Mouse (Mus musculus) layer of hippocampus, adult 9-10 months (tissue): ENCODE results near the gene Ghrhr.

Experiments
- DNase-seq: peaks from one replicate; pipeline ENCODE4 v3.0.0; 2022; ENCODE audit warnings: low spot score

The Ghrhr gene

DNA sequence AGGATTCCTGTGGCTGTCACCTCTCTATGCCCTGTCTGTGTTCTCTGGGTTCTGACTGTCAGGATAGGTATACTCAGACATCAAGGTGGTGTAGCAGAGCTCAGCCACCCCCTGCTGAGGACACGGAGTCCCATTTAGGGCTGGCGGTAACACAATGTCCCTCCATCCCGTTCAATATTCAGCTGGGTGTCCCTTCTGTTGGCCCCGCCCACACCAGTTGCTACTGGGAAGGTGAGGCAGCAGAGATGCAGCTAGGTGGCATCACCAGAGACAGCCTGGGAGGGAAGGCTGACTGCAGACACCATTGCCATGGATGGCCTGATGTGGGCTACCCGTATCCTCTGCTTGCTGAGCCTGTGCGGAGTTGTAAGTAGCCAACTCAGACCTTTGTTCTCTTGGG is at the start of gene Ghrhr:
Gene Ghrhr, plus strand, starts transcription at position 220 of the 400 bp plus-strand sequence.
- no peak for DNase-seq

DNA sequence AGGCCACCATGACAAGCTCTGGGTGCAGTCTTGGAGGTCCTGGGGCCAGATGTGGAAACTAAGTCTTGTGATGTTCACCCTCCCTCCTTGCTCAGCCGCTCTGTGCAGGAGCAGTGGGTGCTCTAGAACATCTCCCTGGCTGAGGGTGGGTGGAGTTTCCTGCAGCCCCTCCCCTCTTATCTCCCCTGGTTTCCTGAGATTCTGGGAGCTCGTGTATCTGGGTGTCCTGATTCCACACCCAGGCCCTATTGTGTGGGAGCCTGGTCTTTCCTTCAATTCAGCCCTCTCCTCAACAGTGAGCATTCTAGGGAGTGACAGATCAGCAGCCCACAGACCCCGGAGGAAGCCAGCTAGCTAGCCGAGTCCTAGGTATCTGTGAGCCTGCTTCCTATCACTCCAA is 49.8 kb upstream of the Ghrhr start:
- DNase-seq, result no peak

DNA sequence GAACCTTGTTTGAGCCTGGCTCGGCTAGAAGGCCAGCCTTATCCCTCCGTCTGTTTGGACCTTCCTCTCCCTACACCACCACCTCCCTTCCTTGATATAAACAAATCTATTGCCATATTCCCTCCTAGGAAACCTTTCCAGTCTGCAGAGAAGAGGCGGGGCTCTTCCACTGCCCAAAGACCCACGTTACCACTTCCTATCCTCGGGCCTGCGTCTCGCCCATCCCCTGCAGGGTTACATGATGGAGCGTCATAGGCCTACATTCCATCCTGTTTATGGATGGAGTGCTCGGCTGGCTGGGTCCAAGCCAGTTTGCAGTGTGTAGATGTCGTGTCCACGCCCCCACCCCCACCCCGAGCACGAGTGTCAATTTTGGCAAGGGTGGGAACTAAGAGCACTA is 48.8 kb upstream of the Ghrhr start:
- no peak for DNase-seq

DNA sequence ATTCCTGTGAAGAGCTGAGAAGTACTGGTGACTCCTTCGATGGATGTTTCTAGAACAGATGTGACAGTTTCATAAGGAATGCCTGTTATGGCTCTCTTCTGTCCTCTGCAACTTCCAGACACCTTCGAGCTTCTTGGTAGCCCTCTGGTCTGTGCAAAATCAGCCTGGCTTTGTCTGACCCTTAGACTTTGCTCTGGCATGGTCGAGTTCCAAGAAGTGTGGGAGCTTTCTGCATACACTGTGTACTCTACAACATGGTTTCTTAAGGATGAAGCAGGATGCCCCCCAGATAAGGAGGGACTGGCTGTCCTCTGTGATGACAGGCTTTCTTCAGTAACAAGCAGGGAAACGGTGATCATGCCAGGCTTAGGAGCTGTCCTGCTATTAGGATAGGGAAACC is 47.9 kb upstream of the Ghrhr start:
- DNase-seq, result no peak

DNA sequence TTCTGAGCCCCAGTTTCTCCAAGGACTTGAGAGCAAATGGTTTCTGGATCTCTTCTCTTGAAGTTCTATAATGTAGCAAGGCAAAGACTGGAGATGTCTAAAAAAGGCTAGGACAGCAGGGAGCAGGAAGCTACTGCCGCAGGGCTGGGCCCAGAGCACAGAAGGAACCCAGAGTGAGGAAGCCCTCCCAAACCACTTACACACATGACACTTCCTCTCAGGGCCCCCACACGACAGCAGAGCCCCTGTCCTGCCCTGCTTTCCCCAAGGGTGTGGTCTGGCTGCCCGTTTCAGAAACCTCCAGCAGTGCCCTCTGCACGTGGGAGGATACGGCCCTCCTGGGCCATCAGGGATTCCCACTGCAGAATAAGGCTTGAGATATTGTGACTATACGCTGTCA is 44.8 kb upstream of the Ghrhr start:
- no peak for DNase-seq

DNA sequence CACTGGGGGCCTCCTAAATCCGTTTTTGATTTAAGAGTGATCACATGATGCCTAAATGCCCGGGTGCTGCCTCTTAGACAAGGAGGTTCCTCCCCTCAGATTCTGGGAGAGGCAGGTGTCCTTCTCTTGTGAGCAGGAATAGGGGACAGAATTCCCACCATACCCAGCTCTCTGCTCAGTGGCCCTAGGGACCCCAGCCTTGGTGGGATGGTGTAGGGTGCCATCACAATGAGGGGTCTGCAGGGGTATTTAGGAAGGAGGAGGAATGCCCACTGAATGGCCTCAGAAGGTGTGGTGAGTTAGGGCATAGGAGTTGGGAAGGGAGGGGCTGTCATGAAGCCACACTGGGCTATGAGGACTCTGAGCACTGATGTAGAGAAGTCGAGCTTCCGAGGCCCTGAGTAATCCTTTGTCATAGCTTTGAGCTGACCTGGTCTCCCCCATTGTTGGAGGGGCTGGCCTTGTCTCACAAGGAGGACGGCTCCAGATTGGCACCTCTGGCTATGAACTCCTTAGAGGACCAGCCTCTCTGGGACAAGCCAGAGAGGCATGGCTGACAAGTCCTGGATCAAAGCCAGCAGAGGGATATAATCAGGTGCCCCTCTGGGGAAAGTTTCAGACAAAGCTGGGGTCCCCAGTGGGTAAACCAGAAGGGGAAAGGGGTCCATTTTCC is 43.9 kb upstream of the Ghrhr start:
- DNase-seq, result no peak

DNA sequence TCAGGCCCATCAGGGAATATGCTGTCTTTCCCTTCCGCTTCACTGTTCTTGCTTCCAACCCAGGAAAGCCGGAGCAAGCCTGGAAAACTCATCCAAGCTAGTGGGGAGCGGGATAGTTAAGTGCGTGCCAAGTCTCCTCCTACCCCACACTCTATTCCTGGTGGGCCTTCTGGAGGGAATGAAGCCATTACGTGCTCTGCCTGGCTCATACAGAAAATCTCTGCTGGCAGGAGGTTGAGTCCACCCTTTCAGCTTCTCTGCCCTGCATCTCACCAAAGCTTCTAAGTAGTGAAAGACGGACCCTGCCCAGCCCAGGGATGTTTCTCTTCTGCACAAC is 43.4 kb upstream of the Ghrhr start:
- no peak for DNase-seq

DNA sequence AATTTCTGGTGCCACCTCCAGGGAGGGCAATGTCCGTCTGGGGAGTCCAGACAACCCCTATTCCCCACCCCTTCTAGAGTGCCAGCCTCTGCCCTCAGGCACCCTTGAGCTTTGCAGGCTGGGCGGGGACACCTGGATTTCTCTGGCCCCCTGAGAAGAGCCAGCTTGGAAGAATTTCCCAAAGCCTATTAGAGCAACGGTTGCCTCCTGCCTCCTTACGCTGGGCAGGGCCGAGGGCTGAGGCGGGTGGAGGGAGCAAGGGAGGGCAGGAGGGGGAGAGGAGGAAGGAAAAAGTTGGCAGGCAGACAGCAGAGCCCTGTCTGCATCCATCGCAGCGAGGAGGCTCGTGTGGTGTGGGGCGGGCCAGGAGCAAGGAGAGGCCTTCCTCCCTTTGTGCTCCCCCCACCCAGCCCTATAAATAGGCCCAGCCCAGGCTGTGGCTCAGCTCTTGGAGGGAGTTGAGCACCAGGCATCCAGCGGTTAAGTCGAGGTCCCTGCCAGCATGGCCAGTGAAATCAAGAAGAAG is 40.0 kb upstream of the Ghrhr start, which contains the start of gene Aqp1:
Gene Aqp1, plus strand, starts transcription at position 444 of the 526 bp plus-strand sequence.
- DNase-seq, result no peak

DNA sequence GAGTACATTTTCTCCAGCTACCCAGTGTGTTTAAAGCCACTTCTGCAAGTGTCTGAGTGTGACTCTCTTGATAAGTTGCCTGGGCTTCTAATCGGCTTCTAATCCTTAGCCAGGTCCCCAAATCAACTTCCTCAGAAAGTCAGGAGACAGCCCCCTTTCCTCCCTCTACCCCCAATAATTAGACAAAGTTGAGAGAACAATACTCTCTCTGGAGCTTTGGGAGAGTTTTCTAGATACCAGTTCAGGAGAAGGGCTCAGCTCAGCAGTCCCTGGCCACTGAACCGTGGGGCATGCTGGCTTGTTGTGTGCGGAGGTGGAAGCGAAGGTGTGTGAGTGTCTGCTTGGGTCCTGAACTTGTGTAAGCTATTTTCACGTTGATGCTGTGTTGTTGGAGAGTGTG is 38.9 kb upstream of the Ghrhr start:
- DNase-seq, result no peak

DNA sequence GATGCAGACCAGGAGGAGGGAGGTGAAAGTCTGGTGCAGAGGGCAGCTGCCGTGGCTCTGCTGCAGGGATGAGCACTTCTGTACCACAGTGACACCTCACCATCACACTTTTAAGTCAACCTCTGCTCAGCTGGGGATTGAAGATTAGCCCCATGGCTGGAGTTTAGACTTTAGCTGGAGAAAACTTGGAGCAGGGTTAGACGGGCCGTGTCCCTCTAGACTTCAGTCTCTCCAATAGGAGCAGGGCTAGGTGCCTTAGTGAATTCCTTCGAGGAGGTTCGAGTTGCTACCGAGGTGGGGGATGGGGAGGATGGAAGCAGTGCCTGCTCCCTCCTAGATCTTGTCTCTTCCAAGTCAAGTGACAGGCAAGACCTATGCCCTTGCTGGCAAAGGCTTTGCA is 38.0 kb upstream of the Ghrhr start:
- DNase-seq, result no peak

DNA sequence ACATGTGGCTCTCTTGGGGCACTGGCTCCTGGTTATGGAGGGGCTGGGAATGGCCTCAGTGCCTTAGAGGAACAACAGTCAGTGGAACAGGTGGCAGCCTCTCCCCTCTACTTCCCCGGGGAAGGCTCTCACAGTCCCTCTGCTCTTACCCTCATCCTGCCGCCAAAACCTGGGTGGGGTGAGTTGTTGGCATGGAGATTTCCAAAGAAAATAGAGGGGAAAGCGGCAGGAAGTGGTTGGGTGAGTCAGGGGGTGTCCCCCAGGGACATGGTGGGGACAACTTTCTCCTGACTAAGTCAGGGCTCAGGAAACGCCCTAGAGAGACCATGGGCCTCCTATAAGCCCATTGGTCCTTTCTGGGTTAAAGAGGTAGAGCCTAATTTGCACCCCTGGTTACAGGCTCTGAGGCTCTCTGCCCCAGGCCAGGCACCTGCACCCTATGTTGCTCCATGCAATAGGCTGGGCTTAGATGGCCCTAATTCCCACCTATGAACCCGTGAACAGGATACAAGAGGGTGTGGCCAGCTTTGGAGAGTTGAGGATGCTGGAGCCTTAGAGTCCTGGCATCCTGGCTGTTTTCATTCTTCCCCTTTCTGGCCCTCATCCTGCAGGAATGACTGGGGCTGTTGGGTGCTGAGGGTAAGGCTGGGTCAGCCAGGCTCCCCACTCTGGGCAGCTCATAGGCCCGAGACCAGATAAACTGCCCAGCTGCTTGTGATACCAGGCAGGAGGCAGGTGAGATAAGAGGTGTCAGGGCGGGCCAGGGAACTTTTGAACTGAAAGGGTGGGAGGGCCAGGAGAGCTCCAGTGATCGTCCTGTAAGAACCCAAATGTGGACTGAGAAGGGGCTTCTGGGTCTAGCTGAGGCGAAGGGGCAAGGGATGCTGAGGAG is 36.9 kb upstream of the Ghrhr start:
- DNase-seq, result no peak

DNA sequence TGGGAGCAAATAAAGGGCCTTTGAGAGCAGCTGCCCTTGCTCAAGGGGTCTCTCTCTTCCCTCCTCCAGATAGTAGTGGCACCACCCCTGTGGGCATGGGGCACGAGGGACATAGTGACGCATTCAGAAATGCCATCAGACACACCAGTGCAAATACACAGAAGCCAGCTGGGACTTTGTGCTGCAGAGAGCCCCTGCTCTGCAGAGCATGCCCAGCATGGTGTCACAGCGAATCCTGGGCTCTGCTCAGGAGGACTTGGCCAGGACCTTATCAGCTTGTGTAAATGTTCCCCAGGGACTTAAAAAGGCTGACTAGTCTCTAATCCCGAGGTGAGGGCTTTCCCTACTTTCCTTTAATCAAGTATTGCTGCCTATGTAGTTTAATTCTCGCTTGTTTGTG is 34.4 kb upstream of the Ghrhr start:
- DNase-seq, result no peak

DNA sequence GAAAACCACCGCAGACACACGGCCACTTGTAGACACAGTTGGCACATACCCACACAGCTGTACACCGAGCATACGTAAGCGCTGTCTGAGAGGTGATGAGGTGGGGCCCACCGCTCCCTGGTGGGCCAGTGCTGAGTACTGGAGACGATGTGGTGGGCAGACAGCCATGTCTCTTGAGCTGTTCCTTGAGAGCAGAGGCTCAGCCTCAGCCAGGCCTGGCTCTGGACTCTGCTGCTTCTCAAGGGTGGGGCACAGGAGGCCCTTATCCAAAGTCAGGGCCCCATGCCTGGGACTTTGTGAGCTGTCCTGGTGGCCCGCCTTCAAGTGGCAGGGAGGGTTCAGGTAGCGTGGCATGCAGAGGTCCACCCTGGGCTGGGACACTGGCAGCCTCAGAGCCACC is 33.8 kb upstream of the Ghrhr start:
- DNase-seq, result no peak

DNA sequence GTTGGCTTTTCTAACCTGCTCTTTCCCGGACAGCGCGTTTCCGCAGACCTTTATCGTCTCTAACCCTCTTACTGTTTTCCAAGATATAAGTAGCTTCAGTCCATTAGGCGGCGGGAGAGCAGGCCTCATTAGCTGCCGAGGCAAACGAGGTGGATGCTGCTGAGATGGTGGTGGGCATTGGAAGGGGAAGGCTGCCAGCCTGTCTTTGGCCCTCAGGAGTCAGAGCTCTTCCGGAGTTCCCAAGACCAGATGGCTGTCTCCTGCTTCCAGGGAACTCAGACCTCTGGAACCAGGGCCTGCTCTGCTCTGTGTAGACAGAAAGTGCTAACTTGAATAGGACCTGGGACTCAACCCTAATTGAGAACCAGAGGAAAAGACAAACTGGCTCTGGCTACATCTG is 32.6 kb upstream of the Ghrhr start:
- no peak for DNase-seq

DNA sequence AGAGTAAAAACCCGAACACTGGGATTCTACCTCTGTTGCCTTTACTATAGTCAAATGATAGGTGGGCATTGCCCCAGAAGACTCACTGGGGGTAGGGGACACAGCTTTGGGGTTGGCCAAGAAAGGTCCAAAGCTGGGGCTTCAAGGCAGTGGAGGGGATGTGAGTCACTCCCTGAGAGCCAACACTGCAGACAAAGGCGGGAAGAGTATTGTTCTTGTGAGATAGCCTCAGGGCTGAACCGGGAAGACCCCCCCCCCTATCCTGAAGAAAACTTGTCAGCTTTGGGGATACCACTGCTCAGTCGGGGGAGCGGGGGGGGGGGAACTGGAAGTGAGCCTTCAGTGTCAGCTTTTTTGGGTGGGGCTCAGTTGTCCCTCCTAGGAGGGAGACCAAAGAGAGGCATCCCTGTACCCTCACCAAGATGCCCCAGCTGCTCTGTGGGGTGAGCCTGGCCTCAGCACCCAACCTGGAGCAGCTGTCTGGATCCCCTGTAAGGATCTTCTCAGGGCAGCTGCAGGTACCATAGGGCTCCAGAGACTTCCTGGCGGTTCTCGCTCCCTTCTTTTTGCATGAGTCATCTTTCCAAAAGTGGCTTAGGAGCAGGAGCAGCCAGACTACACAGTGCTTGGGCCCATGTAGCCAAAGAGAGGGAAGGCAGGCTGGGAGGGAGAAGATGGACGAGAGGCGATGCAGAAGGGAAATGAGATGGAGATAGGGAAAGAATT is 31.6 kb upstream of the Ghrhr start:
- DNase-seq, result no peak

DNA sequence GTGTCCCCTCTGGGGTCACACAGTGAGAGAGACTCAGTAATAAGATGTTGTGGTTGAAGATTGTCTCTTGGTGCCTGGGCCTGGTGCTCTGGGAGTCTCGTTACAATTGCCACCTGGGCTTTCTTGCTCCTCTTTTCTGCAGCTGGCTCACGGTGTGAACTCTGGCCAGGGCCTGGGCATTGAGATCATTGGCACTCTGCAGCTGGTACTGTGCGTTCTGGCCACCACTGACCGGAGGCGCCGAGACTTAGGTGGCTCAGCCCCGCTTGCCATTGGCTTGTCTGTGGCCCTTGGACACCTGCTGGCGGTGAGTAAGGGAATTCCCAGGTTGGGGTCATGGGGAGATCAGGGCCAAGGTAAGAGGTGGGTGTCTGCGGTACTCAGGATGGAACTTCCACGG is 30.8 kb upstream of the Ghrhr start:
- no peak for DNase-seq

DNA sequence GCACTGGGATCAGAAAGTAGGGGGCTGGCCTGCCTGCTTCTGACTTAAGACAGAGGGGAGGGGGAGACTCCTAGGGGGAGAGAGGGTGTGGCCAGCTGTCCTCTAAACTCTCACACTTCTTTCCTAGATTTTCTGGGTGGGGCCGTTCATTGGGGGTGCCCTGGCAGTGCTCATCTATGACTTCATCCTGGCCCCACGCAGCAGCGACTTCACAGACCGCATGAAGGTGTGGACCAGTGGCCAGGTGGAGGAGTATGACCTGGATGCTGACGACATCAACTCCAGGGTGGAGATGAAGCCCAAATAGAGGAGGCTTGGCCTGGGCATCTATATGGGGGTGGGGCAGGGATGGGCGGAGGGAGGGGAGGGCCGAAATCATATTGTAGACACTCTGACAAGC is 29.6 kb upstream of the Ghrhr start:
- DNase-seq, result no peak

DNA sequence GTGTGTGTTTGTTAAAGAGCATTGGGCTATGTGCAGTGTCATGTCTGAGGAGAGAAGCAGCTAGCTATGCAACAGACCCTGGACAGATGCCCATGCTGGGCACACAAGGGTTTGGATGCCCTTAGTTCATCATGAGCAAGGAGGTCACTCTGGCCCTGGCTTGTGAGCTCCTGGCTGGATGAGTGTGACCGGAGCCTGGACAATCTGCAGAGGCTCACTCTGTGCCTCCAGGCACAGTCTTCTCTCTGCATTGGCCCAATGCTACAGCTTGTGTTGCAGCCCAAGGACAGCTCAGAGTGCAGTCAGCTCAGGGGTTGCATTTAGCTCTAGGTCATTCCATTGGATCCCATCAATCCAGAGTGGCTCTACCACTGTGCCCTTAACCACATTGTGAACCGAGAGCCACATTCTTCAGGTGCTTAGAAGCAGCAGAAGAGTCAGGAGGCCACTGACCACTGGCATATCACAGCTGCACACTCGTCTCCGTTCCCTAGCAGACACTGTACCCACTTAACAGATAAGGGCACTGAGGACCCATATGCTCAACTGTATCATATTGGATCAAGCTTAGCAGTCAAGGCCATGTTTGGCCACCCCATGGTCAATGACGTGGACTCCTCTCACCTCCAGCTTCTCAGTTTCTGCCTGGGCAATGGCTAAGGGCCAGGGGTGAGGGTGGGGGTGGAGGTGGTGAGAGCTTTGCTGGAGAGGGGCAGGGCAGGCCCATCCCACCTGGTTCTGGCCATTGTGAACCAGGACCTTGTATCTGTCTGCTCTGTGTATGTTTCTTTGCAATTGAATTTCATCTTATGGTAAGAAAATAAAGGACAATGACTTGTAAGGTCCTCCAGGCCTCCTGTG is 28.2 kb upstream of the Ghrhr start:
- no peak for DNase-seq

DNA sequence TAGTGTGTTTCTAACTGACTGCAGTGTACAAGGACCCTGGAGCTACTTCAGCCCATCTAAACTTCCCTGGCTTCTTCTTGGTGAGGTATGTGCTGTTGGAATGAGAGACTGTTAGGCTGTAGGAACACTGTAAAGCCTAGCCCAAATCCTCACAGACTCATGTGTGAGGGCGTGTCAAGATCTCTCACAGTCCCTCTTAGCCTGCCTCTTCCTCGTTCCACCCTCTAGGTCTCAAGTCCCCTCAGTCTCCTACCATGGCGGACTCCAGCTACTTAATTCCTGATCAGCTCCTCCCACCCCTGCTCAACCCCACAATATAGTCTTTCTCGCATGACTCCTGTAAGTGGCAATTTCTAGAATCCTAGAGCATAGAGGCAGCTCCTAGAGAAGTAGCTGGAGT is 26.9 kb upstream of the Ghrhr start:
- no peak for DNase-seq

DNA sequence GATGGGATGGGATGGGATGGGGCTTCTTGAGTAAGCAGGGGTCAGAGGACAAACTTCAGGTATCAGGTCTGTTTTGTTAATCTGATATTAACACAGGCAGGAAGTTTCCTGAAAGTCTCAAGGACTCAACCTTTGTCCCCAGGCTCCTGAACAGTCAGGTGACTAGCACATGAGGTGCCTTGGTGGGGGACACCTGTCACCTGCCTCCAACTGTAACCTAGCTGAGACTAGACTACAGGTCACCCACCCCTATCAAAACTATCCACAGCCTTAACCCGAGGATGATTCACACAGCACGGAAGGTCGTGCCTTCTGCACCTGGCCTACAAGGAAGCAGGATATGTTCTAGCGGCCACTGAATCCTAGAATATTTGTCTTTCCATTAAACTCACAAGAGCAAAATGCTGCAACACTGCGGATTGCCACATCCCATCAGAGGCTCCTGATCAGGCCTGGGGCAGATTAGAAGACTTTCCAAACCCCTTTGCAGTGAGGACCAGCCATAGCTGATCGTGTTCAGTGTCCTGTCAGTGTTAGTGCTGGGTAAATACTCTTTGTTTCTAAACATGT is 25.6 kb upstream of the Ghrhr start:
- DNase-seq, result no peak

DNA sequence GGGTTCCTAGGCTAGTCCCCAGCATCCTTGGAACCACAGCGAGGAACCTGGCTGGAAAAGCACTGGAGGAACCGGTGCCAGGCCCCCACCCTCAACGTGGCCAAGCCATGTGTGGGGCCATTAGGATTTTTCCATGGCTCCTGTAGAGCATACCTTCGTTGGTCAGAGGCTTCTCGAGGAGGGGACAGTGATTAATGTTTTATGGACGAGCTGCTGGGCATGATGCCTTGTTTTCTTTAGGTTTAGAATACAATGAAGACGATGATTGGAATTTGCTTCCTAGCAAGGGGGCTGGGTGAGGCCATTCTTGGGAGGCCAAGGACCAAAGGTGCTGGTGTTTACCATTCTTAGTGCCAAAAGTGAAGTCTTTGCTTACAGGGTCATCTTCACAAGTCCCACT is 24.4 kb upstream of the Ghrhr start:
- no peak for DNase-seq
